Mouse (Mus musculus) c-Kit-negative CD71-positive TER-119-positive erythroid progenitor cells, embryonic 14.5 days (primary cell): ENCODE measurements around the gene Pes1.
"Not testable (repeated sequence)": the region's sequence is repeated elsewhere in the genome, so short reads cannot be mapped to it uniquely, and the experiment has no call there.

Source experiments
- DNase-seq: peaks from one replicate; pipeline ENCODE4 v3.0.0-alpha.2; 2013; ENCODE audit warnings: low read depth, low spot score

Pes1 gene

GRCm38 (mm10) chr11:4005220-4005805, 41.5 kb downstream of the Pes1 start:
- DNase-seq, result no peak

DNA sequence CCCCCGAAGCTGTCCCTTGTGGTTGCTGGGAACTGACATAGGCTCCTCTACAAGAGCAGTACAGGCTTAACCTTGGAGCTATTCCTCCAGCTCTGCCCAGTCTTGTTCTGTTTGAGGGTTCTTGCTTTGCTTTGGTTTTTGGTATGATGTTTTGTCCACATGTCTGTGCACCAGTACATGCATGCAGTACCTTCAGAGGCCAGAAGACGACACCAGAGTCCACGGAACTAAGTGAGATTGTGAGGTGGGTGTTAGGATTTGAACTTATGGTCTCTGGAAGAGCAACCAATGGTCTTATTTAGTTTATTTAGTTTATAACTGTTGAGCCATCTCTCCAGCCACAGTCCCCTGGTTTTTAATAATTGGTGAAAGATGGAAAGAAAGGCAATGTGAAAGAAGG, 42.7 kb downstream of the Pes1 start:
- DNase-seq, result no peak

DNA sequence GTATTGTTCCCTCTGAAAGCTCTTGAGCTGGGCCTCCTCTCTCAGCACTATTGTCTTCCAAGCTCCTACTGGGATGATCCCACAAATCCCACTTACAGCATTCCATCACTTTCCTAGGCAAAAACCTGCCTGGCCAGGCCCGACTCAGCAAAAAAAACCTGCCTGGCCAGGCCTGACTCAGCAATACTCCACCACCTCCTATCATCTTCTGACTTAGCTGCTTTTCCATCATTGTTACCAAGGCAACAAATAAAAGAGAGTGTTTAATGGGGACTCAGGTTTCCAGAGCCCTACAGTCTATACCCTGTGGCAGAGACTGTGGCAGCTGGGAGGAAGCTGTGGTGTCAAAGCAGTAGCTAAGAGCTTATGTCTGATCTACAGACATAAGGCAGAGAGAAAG, 48.8 kb downstream of the Pes1 start:
- DNase-seq, result no peak

- not testable (repeated sequence) for DNase-seq
Measured at GRCm38 (mm10) chr11:4015796-4016195, 52.0 kb downstream of the Pes1 start.

DNA sequence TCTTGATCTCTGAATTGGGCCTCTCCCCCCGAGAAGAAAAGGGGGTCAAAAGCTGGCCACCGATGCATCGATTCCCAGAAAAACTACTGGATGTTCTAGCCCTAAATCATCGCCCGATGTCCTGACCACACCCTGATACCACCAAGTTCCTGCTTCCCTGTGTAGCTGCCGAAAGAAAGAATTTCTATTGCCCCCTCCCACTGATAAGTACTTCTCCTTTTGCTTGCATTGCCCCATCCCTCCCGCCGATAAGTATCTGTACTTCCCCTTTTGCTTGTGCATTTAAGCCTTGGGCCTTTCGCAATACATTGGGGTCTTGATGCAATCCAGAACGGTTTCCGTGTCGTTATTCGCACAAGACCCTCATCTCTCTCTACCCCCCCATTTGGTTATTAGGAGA, 58.3 kb downstream of the Pes1 start:
- not testable (repeated sequence) for DNase-seq

GRCm38 (mm10) chr11:4023321-4023720, 59.5 kb downstream of the Pes1 start:
- DNase-seq, result no peak

DNA sequence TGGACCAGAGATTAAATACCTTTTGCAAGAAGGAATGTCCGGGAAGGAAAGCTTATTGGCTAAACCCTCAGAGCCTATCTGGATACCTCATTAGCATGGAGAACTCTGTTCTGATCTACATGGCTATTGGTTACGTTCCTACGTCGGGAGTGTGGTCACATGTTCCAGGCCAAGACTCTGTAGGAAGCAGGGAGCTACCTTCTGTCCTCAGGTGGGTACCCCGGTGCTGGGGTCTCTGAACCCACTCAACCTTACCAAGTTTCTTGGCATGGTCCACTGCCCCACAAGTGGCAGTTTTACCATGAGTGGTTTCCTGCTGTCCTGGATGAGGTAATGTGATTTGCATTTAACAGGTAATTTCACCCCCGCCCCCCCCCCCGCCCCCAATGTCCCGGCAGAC, 63.3 kb downstream of the Pes1 start:
- no peak for DNase-seq

- DNase-seq, result no peak
Measured at GRCm38 (mm10) chr11:4027561-4028334, 64.0 kb downstream of the Pes1 start.

- no peak for DNase-seq
Measured at GRCm38 (mm10) chr11:4029343-4029742, 65.6 kb downstream of the Pes1 start.
